Mouse (Mus musculus) midbrain, embryonic 12.5 days (tissue): Measurements from ENCODE around the gene Wrap53. TPM values are rescaled to one million over a fixed set of nuclear protein-coding genes. Genes with fewer than 3 reads are reported as not detected.
A peak's percentile ranks its signal among the peaks of the same experiment; 100 is the strongest.
"Not testable (repeated sequence)": the region's sequence is repeated elsewhere in the genome, so short reads cannot be mapped to it uniquely, and the experiment has no call there.

Experiments used
- ATAC-seq: fragments of 200-750 bp; cut with Nextera tagmentation; 2 replicates; pipeline ENCODE4 v1.8.0; 2017; ENCODE audit warnings: low read depth, moderate TSS enrichment, moderate library complexity; ENCODE audit not compliant: low FRiP score
- H3K27ac ChIP-seq: fragments of 300-500 bp; sonication (generic); replicated peaks from 2 replicates; pipeline ENCODE4 v1.5.1; 2016; ENCODE audit warnings: mild to moderate bottlenecking
- H3K27me3 ChIP-seq: fragments of 300-500 bp; sonication (generic); 2 replicates; pipeline ENCODE4 v1.6.1; 2016; ENCODE audit warnings: mild to moderate bottlenecking
- H3K36me3 ChIP-seq: fragments of 300-500 bp; sonication (generic); 2 replicates; pipeline ENCODE4 v1.6.1; 2016
- H3K4me1 ChIP-seq: fragments of 300-500 bp; sonication (generic); 2 replicates; pipeline ENCODE4 v1.6.1; 2016
- H3K4me2 ChIP-seq: fragments of 300-500 bp; sonication (generic); replicated peaks from 2 replicates; pipeline ENCODE4 v1.6.1; 2016; ENCODE audit warnings: mild to moderate bottlenecking, moderate library complexity
- H3K4me3 ChIP-seq: fragments of 300-500 bp; sonication (generic); 2 replicates; pipeline ENCODE4 v1.5.1; 2016; ENCODE audit warnings: mild to moderate bottlenecking
- H3K9ac ChIP-seq: fragments of 300-500 bp; sonication (generic); replicated peaks from 2 replicates; pipeline ENCODE4 v1.6.1; 2016; ENCODE audit warnings: mild to moderate bottlenecking, moderate library complexity
- H3K9me3 ChIP-seq: fragments of 300-500 bp; sonication (generic); 2 replicates; pipeline ENCODE4 v1.6.1; 2016; ENCODE audit warnings: mild to moderate bottlenecking
- WGBS: fragments of 180-500 bp; shearing (Covaris S2); methylation state at CpG from one replicate; pipeline ENCODE4 v1.1.7; 2016; 5-methylcytosine and 5-hydroxymethylcytosine counted together
- polyA plus RNA-seq: library from polyadenylated mRNA; unstranded; fragments of >200 nt; fragmentation: Nextera tagmentation; extraction: Ambion mirVana; gene quantifications from 2 replicates; pipeline ENCODE4 v1.2.1, GENCODE M21; 2016

Wrap53 gene
- 29.6 and 33.2 TPM in 2 replicates for polyA plus RNA-seq

GRCm38 (mm10) chr11:69580091-69580514 is at the start of gene Wrap53, which contains the start of gene Trp53:
TSS of gene Wrap53 (minus strand) at chr11:69580255.
TSS of gene Trp53 (plus strand) at chr11:69580359.
- Histone ChIP-seq H3K4me3 (peak within 1 kb of the TSS; percentile 82), H3K27ac (peak within 1 kb of the TSS; percentile 94), H3K27me3 (no peaks in the 10 kb centered on the region), H3K9ac (peak within 1 kb of the TSS; percentile 82), H3K4me1 (peaks cover 47% of the 10 kb centered on the region), H3K9me3 (no peaks in the 10 kb centered on the region), H3K4me2 (peak within 1 kb of the TSS; percentile 87), H3K36me3 (peaks cover 3% of the 10 kb centered on the region)
- peak; percentile 60 for ATAC-seq
- 0% methylated on average over 13 of the region's 13 CpGs for WGBS

- Histone ChIP-seq H3K4me2 (no peak overlapping the region), H3K4me1 (peaks cover 12% of the 10 kb centered on the region), H3K27me3 (no peaks in the 10 kb centered on the region), H3K27ac (no peak overlapping the region), H3K9ac (no peak overlapping the region), H3K4me3 (no peak overlapping the region), H3K9me3 (no peaks in the 10 kb centered on the region), H3K36me3 (no peaks in the 10 kb centered on the region)
- ATAC-seq, result no peak
- WGBS, result 69% methylated on average over 1 of the region's 1 CpGs
These were observed 49.7 kb upstream of the Wrap53 start for GRCm38 (mm10) chr11:69629802-69630201.

GRCm38 (mm10) chr11:69628286-69628685 is 48.2 kb upstream of the Wrap53 start:
- Histone ChIP-seq H3K4me3 (no peak overlapping the region), H3K4me2 (no peak overlapping the region), H3K9me3 (no peaks in the 10 kb centered on the region), H3K4me1 (no peaks in the 10 kb centered on the region), H3K9ac (no peak overlapping the region), H3K27ac (no peak overlapping the region), H3K36me3 (no peaks in the 10 kb centered on the region), H3K27me3 (no peaks in the 10 kb centered on the region)
- WGBS, result 36% methylated on average over 6 of the region's 6 CpGs
- ATAC-seq, result no peak

- not testable (repeated sequence) for H3K9ac ChIP-seq, ATAC-seq, H3K27me3 ChIP-seq, H3K4me2 ChIP-seq, H3K4me3 ChIP-seq, H3K27ac ChIP-seq, H3K36me3 ChIP-seq, H3K9me3 ChIP-seq
- WGBS, result 88% methylated on average over 2 of the region's 2 CpGs
- H3K4me1 ChIP-seq, result peaks cover 15% of the 10 kb centered on the region
These were observed 44.3 kb upstream of the Wrap53 start for GRCm38 (mm10) chr11:69624339-69624738.

- no peak overlapping the region for H3K27ac ChIP-seq
- H3K4me2 ChIP-seq, result peak overlapping the region; percentile 65; the same call in 1 of the 2 replicates
- no peak overlapping the region for H3K9ac ChIP-seq
- ATAC-seq, result no peak
- WGBS, result 75% methylated on average over 4 of the region's 4 CpGs
- peaks cover 15% of the 10 kb centered on the region for H3K4me1 ChIP-seq
- H3K27me3 ChIP-seq, result 0 out of 2 replicates have a peak, but pooled peaks cover 1% of the 10 kb centered on the region
- no peaks in the 10 kb centered on the region for H3K9me3 ChIP-seq
- H3K4me3 ChIP-seq, result no peak overlapping the region
- H3K36me3 ChIP-seq, result no peaks in the 10 kb centered on the region
These were observed 43.0 kb upstream of the Wrap53 start for GRCm38 (mm10) chr11:69623006-69623405.

GRCm38 (mm10) chr11:69622406-69622805 is 42.4 kb upstream of the Wrap53 start:
- 52% methylated on average over 6 of the region's 6 CpGs for WGBS
- 0 out of 2 replicates have a peak, but pooled peaks have one; percentile 19 for ATAC-seq
- peaks cover 15% of the 10 kb centered on the region for H3K4me1 ChIP-seq
- H3K9me3 ChIP-seq, result no peaks in the 10 kb centered on the region
- H3K9ac ChIP-seq, result peak overlapping the region; percentile 62
- H3K4me3 ChIP-seq, result peak overlapping the region; percentile 44
- peak overlapping the region; percentile 75 for H3K27ac ChIP-seq
- peaks cover 7% of the 10 kb centered on the region; the same call in 1 of the 2 replicates for H3K27me3 ChIP-seq
- peak overlapping the region; percentile 65 for H3K4me2 ChIP-seq
- H3K36me3 ChIP-seq, result no peaks in the 10 kb centered on the region

GRCm38 (mm10) chr11:69621571-69622268 is 41.7 kb upstream of the Wrap53 start, which contains the start of gene Sat2:
TSS of gene Sat2 (plus strand) at chr11:69622024.
- Histone ChIP-seq H3K4me3 (peak within 1 kb of the TSS; percentile 44), H3K27me3 (peaks cover 13% of the 10 kb centered on the region), H3K4me1 (peaks cover 15% of the 10 kb centered on the region), H3K9me3 (no peaks in the 10 kb centered on the region), H3K9ac (peak within 1 kb of the TSS; percentile 62), H3K36me3 (no peaks in the 10 kb centered on the region), H3K27ac (peak within 1 kb of the TSS; percentile 75), H3K4me2 (peak within 1 kb of the TSS; percentile 65)
- WGBS, result under 1% methylated on average over 20 of the region's 20 CpGs
- peak; percentile 85 for ATAC-seq

GRCm38 (mm10) chr11:69620394-69621081 is 40.5 kb upstream of the Wrap53 start:
- Histone ChIP-seq H3K4me3 (no peak overlapping the region), H3K9me3 (no peaks in the 10 kb centered on the region), H3K27ac (no peak overlapping the region), H3K27me3 (peaks cover 19% of the 10 kb centered on the region), H3K4me1 (peaks cover 15% of the 10 kb centered on the region), H3K4me2 (no peak overlapping the region), H3K36me3 (no peaks in the 10 kb centered on the region), H3K9ac (no peak overlapping the region)
- ATAC-seq, result no peak
- WGBS, result 90% methylated on average over 7 of the region's 7 CpGs

GRCm38 (mm10) chr11:69617805-69618204 is 37.8 kb upstream of the Wrap53 start, which contains the start of gene Shbg:
TSS of gene Shbg (minus strand) at chr11:69617905.
- Histone ChIP-seq H3K9me3 (no peaks in the 10 kb centered on the region), H3K4me2 (no peak within 1 kb of the TSS), H3K27me3 (peaks cover 24% of the 10 kb centered on the region), H3K4me1 (peaks cover 18% of the 10 kb centered on the region), H3K9ac (no peak within 1 kb of the TSS; the same call in 1 of the 2 replicates), H3K36me3 (no peaks in the 10 kb centered on the region), H3K4me3 (no peak within 1 kb of the TSS), H3K27ac (no peak within 1 kb of the TSS)
- WGBS, result 70% methylated on average over 5 of the region's 5 CpGs
- no peak for ATAC-seq

- ATAC-seq, result no peak
- Histone ChIP-seq H3K4me2 (no peak overlapping the region), H3K4me3 (no peak overlapping the region), H3K36me3 (no peaks in the 10 kb centered on the region), H3K27me3 (peaks cover 24% of the 10 kb centered on the region), H3K27ac (no peak overlapping the region), H3K9me3 (no peaks in the 10 kb centered on the region), H3K4me1 (peaks cover 8% of the 10 kb centered on the region), H3K9ac (no peak overlapping the region; the same call in 1 of the 2 replicates)
- WGBS, result 49% methylated on average over 10 of the region's 10 CpGs
These were observed 36.7 kb upstream of the Wrap53 start for GRCm38 (mm10) chr11:69616781-69617180.

GRCm38 (mm10) chr11:69614257-69614588 is 34.2 kb upstream of the Wrap53 start:
- H3K4me2 ChIP-seq, ATAC-seq, H3K4me1 ChIP-seq, H3K4me3 ChIP-seq, H3K36me3 ChIP-seq, H3K27ac ChIP-seq, H3K9ac ChIP-seq, H3K9me3 ChIP-seq: not testable (repeated sequence)
- WGBS, result 57% methylated on average over 11 of the region's 11 CpGs
- H3K27me3 ChIP-seq, result peaks cover 24% of the 10 kb centered on the region
